Comparison of ENCODE assay signal across 8 mouse cellular contexts in genomic region chr3:98046305-98046704, GRCm38 (mm10). TPM values are rescaled to one million over a fixed set of nuclear protein-coding genes. Genes with fewer than 3 reads are reported as not detected.
DNase-seq lines count a peak whose midpoint lies in the region; ATAC-seq lines count a peak whose summit lies in the region.

No protein-coding gene starts in this region.

- H3K9ac ChIP-seq in kidney, embryonic 14.5 days (ENCODE audit: low read depth, low read length): no peak overlapping the region
- H3K9ac ChIP-seq in forebrain, embryonic 11.5 days (ENCODE audit: low read length): no peak overlapping the region

- no peaks in the 10 kb centered on the region for H3K9me3 ChIP-seq in kidney, embryonic 14.5 days (ENCODE audit: control insufficient read depth, low read length)
- no peaks in the 10 kb centered on the region for H3K9me3 ChIP-seq in forebrain, embryonic 11.5 days (ENCODE audit: control insufficient read depth, low read length)

- peaks cover 8% of the 10 kb centered on the region; the same call in 1 of the 2 replicates for H3K36me3 ChIP-seq in kidney, embryonic 14.5 days (ENCODE audit: control insufficient read depth, insufficient read depth, low read length)
- H3K36me3 ChIP-seq in forebrain, embryonic 11.5 days (ENCODE audit: control insufficient read depth, insufficient read depth, low read length): no peaks in the 10 kb centered on the region

- WGBS in kidney, embryonic 14.5 days: 27% methylated on average over 8 of the region's 8 CpGs
- WGBS in forebrain, embryonic 11.5 days: 75% methylated on average over 8 of the region's 8 CpGs

- H3K27ac ChIP-seq in kidney, embryonic 14.5 days (ENCODE audit: low read depth, low read length): peak overlapping the region; percentile 77
- no peak overlapping the region for H3K27ac ChIP-seq in forebrain, embryonic 11.5 days (ENCODE audit: low read depth, low read length)

- no peak for DNase-seq in kidney, adult 8-10 months
- DNase-seq in c-Kit-positive CD71-positive TER-119-positive erythroid progenitor cells, embryonic 14.5 days (ENCODE audit: low spot score): peak; percentile 42
- DNase-seq in kidney, postnatal 10 days: peak; percentile 37
- no peak for DNase-seq in cerebellum, adult 8-10 months
- DNase-seq in cerebellum, adult 11-12 months: no peak
- no peak for DNase-seq in forebrain, embryonic 11.5 days (ENCODE audit: low spot score)

- no peaks in the 10 kb centered on the region for H3K27me3 ChIP-seq in kidney, embryonic 14.5 days (ENCODE audit: control insufficient read depth, insufficient read depth, low read length)
- H3K27me3 ChIP-seq in forebrain, embryonic 11.5 days (ENCODE audit: control insufficient read depth, insufficient read depth, low read length): no peaks in the 10 kb centered on the region

- peak; percentile 53 for ATAC-seq in kidney, embryonic 14.5 days (ENCODE audit: low FRiP score, low TSS enrichment)
- ATAC-seq in monocyte, adult 5-6 weeks (replicated peaks; ENCODE audit: insufficient number of reproducible peaks, low FRiP score, low TSS enrichment, poor library complexity, severe bottlenecking): peak; percentile 99
- no peak for ATAC-seq in forebrain, embryonic 11.5 days (replicated peaks; ENCODE audit: low FRiP score)

- no peak overlapping the region for H3K4me2 ChIP-seq in kidney, embryonic 14.5 days (replicated peaks; ENCODE audit: low read depth, low read length)
- no peak overlapping the region for H3K4me2 ChIP-seq in forebrain, embryonic 11.5 days (ENCODE audit: low read depth, low read length, severe bottlenecking)

- H3K4me1 ChIP-seq in kidney, embryonic 14.5 days (ENCODE audit: control insufficient read depth, insufficient read depth, low read length): peaks cover 78% of the 10 kb centered on the region
- peaks cover 21% of the 10 kb centered on the region for H3K4me1 ChIP-seq in forebrain, embryonic 11.5 days (replicated peaks; ENCODE audit: control insufficient read depth, insufficient read depth, low read length)

- H3K4me3 ChIP-seq in kidney, embryonic 14.5 days (ENCODE audit: low read length): no peak overlapping the region
- no peak overlapping the region for H3K4me3 ChIP-seq in forebrain, embryonic 11.5 days (ENCODE audit: low read depth, low read length)

RNA-seq across cellular contexts. Expression of gene Notch2, which starts 33.0 kb away (rescaled TPM):
- polyA plus RNA-seq in kidney, embryonic 14.5 days (2014; fragmentation: Nextera tagmentation; extraction: Ambion mirVana): 34.4 and 42.7 TPM in 2 replicates
- 127 to 158 TPM (median 135 TPM) in 3 replicates for total RNA-seq in monocyte, adult 5-6 weeks (2017)
- polyA plus RNA-seq in forebrain, embryonic 11.5 days (2014; fragmentation: Nextera tagmentation; extraction: Ambion mirVana): 27.6 TPM in 2 replicates

Comparison
In these comparisons a context has a peak if more than half of its experiments do, and no peak if none do; other contexts are left out.
1. DNase-seq: peak in c-Kit-positive CD71-positive TER-119-positive erythroid progenitor cells, embryonic 14.5 days (single experiment) and kidney, postnatal 10 days (single experiment); none in kidney, adult 8-10 months (0 of 2), cerebellum, adult 8-10 months (single experiment), cerebellum, adult 11-12 months (single experiment) and forebrain, embryonic 11.5 days (single experiment).